Mouse (Mus musculus): ENCODE measurements around the gene Gm27235. TPM values are rescaled to one million over a fixed set of nuclear protein-coding genes. Genes with fewer than 3 reads are reported as not detected.
"Not testable (repeated sequence)": the region's sequence is repeated elsewhere in the genome, so short reads cannot be mapped to it uniquely, and the experiment has no call there.

The Gm27235 gene
- total RNA-seq (2012; rRNA removed), result not detected in 2 replicates

- no peaks in the 10 kb centered on the region for H3K9me3 ChIP-seq (ENCODE audit: control insufficient read depth, insufficient read depth, low read depth, low read length)
- in situ Hi-C loops (cut with MboI; ENCODE audit: low sequenced_read_pairs in 2 of 2, unreplicated experiment in 2 of 2), result no loop called here
Observed at GRCm38 (mm10) chr9:35790001-35790400, at the start of gene Gm27235, which contains the start of gene D730048I06Rik. Gene Gm27235 (minus strand): TSS chr9:35790101. Gene D730048I06Rik (minus strand): TSS chr9:35790112.

GRCm38 (mm10) chr9:35817881-35818280 lies 28.0 kb upstream of the Gm27235 start:
- H3K36me3 ChIP-seq (ENCODE audit: control insufficient read depth, insufficient read depth, low read length, poor library complexity, severe bottlenecking); H3K9me3 ChIP-seq (ENCODE audit: control insufficient read depth, insufficient read depth, low read depth, low read length); in situ Hi-C loops (cut with MboI; ENCODE audit: low sequenced_read_pairs in 2 of 2, unreplicated experiment in 2 of 2); H3K27ac ChIP-seq (ENCODE audit: insufficient read depth, low read depth, low read length, poor library complexity, severe bottlenecking); H3K4me1 ChIP-seq (ENCODE audit: control insufficient read depth in 2 of 2, insufficient read depth in 2 of 2, low read length in 2 of 2, poor library complexity in 1 of 2); H3K4me3 ChIP-seq (ENCODE audit: insufficient read depth in 1 of 2, low read depth in 1 of 2, low read length in 2 of 2, poor library complexity in 1 of 2, severe bottlenecking in 1 of 2); H3K9ac ChIP-seq (ENCODE audit: insufficient read depth, low read depth, low read length, poor library complexity, severe bottlenecking); DNase-seq (ENCODE audit: low read depth, low spot score): not testable (repeated sequence)

More at GRCm38 (mm10) chr9:35790001-35790400, at the start of gene Gm27235, which contains the start of gene D730048I06Rik:
- Histone ChIP-seq H3K27ac (ENCODE audit: insufficient read depth, low read depth, low read length, poor library complexity, severe bottlenecking) (no peak within 1 kb of the TSS), H3K4me3 (ENCODE audit: insufficient read depth in 1 of 2, low read depth in 1 of 2, low read length in 2 of 2, poor library complexity in 1 of 2, severe bottlenecking in 1 of 2) (no peak within 1 kb of the TSS), H3K4me1 (ENCODE audit: control insufficient read depth in 2 of 2, insufficient read depth in 2 of 2, low read length in 2 of 2, poor library complexity in 1 of 2) (no peaks in the 10 kb centered on the region), H3K36me3 (ENCODE audit: control insufficient read depth, insufficient read depth, low read length, poor library complexity, severe bottlenecking) (no peaks in the 10 kb centered on the region), H3K9ac (ENCODE audit: insufficient read depth, low read depth, low read length, poor library complexity, severe bottlenecking) (no peak within 1 kb of the TSS)
- no peak for DNase-seq (ENCODE audit: low read depth, low spot score)
- TF ChIP-seq CHD2 (IDR thresholded peaks at IDR 0.05; ENCODE audit: low read depth, low read length), result no peak
- no peak for TF ChIP-seq HCFC1 (IDR thresholded peaks at IDR 0.05; ENCODE audit: borderline replicate concordance, insufficient read depth, low read length)
- no peak for TF ChIP-seq ZC3H11A (IDR thresholded peaks at IDR 0.05; ENCODE audit: borderline replicate concordance, low read depth, low read length)
- TF ChIP-seq MAFK (IDR thresholded peaks at IDR 0.05; ENCODE audit: insufficient read depth, low read depth, low read length), result no peak
- TF ChIP-seq ZNF384 (IDR thresholded peaks at IDR 0.05; ENCODE audit: low read depth, low read length), result no peak

GRCm38 (mm10) chr9:35798146-35798545 lies 8.2 kb upstream of the Gm27235 start:
- Histone ChIP-seq H3K9me3 (ENCODE audit: control insufficient read depth, insufficient read depth, low read depth, low read length) (no peaks in the 10 kb centered on the region), H3K36me3 (ENCODE audit: control insufficient read depth, insufficient read depth, low read length, poor library complexity, severe bottlenecking) (no peaks in the 10 kb centered on the region), H3K9ac (ENCODE audit: insufficient read depth, low read depth, low read length, poor library complexity, severe bottlenecking) (no peak overlapping the region), H3K27ac (ENCODE audit: insufficient read depth, low read depth, low read length, poor library complexity, severe bottlenecking) (no peak overlapping the region), H3K4me1 (ENCODE audit: control insufficient read depth in 2 of 2, insufficient read depth in 2 of 2, low read length in 2 of 2, poor library complexity in 1 of 2) (no peaks in the 10 kb centered on the region), H3K4me3 (ENCODE audit: insufficient read depth in 1 of 2, low read depth in 1 of 2, low read length in 2 of 2, poor library complexity in 1 of 2, severe bottlenecking in 1 of 2) (no peak overlapping the region)
- in situ Hi-C loops (cut with MboI; ENCODE audit: low sequenced_read_pairs in 2 of 2, unreplicated experiment in 2 of 2), result no loop called here
- TF ChIP-seq ZC3H11A (IDR thresholded peaks at IDR 0.05; ENCODE audit: borderline replicate concordance, low read depth, low read length) (no peak), ZNF384 (IDR thresholded peaks at IDR 0.05; ENCODE audit: low read depth, low read length) (no peak), MAFK (IDR thresholded peaks at IDR 0.05; ENCODE audit: insufficient read depth, low read depth, low read length) (no peak), CHD2 (IDR thresholded peaks at IDR 0.05; ENCODE audit: low read depth, low read length) (no peak), HCFC1 (IDR thresholded peaks at IDR 0.05; ENCODE audit: borderline replicate concordance, insufficient read depth, low read length) (no peak)
- no peak for DNase-seq (ENCODE audit: low read depth, low spot score)

GRCm38 (mm10) chr9:35778009-35778408 lies 11.9 kb downstream of the Gm27235 start, which contains the start of gene Gm17727:
Gene Gm17727 (minus strand): TSS chr9:35778109.
- no peaks in the 10 kb centered on the region for H3K36me3 ChIP-seq (ENCODE audit: control insufficient read depth, insufficient read depth, low read length, poor library complexity, severe bottlenecking)
- H3K4me3 ChIP-seq (ENCODE audit: insufficient read depth in 1 of 2, low read depth in 1 of 2, low read length in 2 of 2, poor library complexity in 1 of 2, severe bottlenecking in 1 of 2), result no peak within 1 kb of the TSS
- no peak for DNase-seq (ENCODE audit: low read depth, low spot score)
- in situ Hi-C loops (cut with MboI; ENCODE audit: low sequenced_read_pairs in 2 of 2, unreplicated experiment in 2 of 2), result no loop called here
- TF ChIP-seq ZNF384 (IDR thresholded peaks at IDR 0.05; ENCODE audit: low read depth, low read length) (no peak), MAFK (IDR thresholded peaks at IDR 0.05; ENCODE audit: insufficient read depth, low read depth, low read length) (no peak), HCFC1 (IDR thresholded peaks at IDR 0.05; ENCODE audit: borderline replicate concordance, insufficient read depth, low read length) (no peak), ZC3H11A (IDR thresholded peaks at IDR 0.05; ENCODE audit: borderline replicate concordance, low read depth, low read length) (no peak), CHD2 (IDR thresholded peaks at IDR 0.05; ENCODE audit: low read depth, low read length) (no peak)
- H3K27ac ChIP-seq (ENCODE audit: insufficient read depth, low read depth, low read length, poor library complexity, severe bottlenecking), result no peak within 1 kb of the TSS
- H3K9ac ChIP-seq (ENCODE audit: insufficient read depth, low read depth, low read length, poor library complexity, severe bottlenecking), result no peak within 1 kb of the TSS
- no peaks in the 10 kb centered on the region for H3K4me1 ChIP-seq (ENCODE audit: control insufficient read depth in 2 of 2, insufficient read depth in 2 of 2, low read length in 2 of 2, poor library complexity in 1 of 2)
- H3K9me3 ChIP-seq (ENCODE audit: control insufficient read depth, insufficient read depth, low read depth, low read length), result no peaks in the 10 kb centered on the region

GRCm38 (mm10) chr9:35756843-35757242 lies 33.1 kb downstream of the Gm27235 start:
- no peak for TF ChIP-seq HCFC1 (IDR thresholded peaks at IDR 0.05; ENCODE audit: borderline replicate concordance, insufficient read depth, low read length)
- Histone ChIP-seq H3K27ac (ENCODE audit: insufficient read depth, low read depth, low read length, poor library complexity, severe bottlenecking) (no peak overlapping the region), H3K4me1 (ENCODE audit: control insufficient read depth in 2 of 2, insufficient read depth in 2 of 2, low read length in 2 of 2, poor library complexity in 1 of 2) (no peaks in the 10 kb centered on the region), H3K36me3 (ENCODE audit: control insufficient read depth, insufficient read depth, low read length, poor library complexity, severe bottlenecking) (no peaks in the 10 kb centered on the region), H3K9me3 (ENCODE audit: control insufficient read depth, insufficient read depth, low read depth, low read length) (no peaks in the 10 kb centered on the region), H3K9ac (ENCODE audit: insufficient read depth, low read depth, low read length, poor library complexity, severe bottlenecking) (no peak overlapping the region), H3K4me3 (ENCODE audit: insufficient read depth in 1 of 2, low read depth in 1 of 2, low read length in 2 of 2, poor library complexity in 1 of 2, severe bottlenecking in 1 of 2) (no peak overlapping the region)
- no peak for DNase-seq (ENCODE audit: low read depth, low spot score)
- in situ Hi-C loops (cut with MboI; ENCODE audit: low sequenced_read_pairs in 2 of 2, unreplicated experiment in 2 of 2), result no loop called here

Measured in ES-E14 (cell line).